Mouse (Mus musculus) lung, embryonic 14.5 days (tissue): Measurements from ENCODE around the gene Lect2. TPM values are rescaled to one million over a fixed set of nuclear protein-coding genes. Genes with fewer than 3 reads are reported as not detected.
A peak's percentile ranks its signal among the peaks of the same experiment; 100 is the strongest.

Experiments used
- ATAC-seq: fragments of 200-750 bp; cut with Nextera tagmentation; 2 replicates; pipeline ENCODE4 v1.8.0; 2017; ENCODE audit warnings: mild to moderate bottlenecking, moderate TSS enrichment, moderate library complexity; ENCODE audit not compliant: insufficient read depth
- DNase-seq: peaks from one replicate; pipeline ENCODE4 v3.0.0-alpha.2; 2015
- H3K27ac ChIP-seq: fragments of 300-500 bp; sonication (generic); 2 replicates; pipeline ENCODE4 v1.5.1; 2014; ENCODE audit warnings: low read depth, mild to moderate bottlenecking, moderate library complexity
- H3K27me3 ChIP-seq: fragments of 300-500 bp; sonication (generic); 2 replicates; pipeline ENCODE4 v1.6.1; 2014; ENCODE audit warnings: low read length, control low read depth; ENCODE audit not compliant: insufficient read depth
- H3K36me3 ChIP-seq: fragments of 300-500 bp; sonication (generic); 2 replicates; pipeline ENCODE4 v1.6.1; 2014; ENCODE audit warnings: control low read depth; ENCODE audit not compliant: insufficient read depth
- H3K4me1 ChIP-seq: fragments of 300-500 bp; sonication (generic); 2 replicates; pipeline ENCODE4 v1.6.1; 2014; ENCODE audit warnings: antibody characterized with exemption, control low read depth; ENCODE audit not compliant: insufficient read depth
- H3K4me2 ChIP-seq: fragments of 300-500 bp; sonication (generic); 2 replicates; pipeline ENCODE4 v1.6.1; 2014; ENCODE audit warnings: mild to moderate bottlenecking
- H3K4me3 ChIP-seq: fragments of 300-500 bp; sonication (generic); 2 replicates; pipeline ENCODE4 v1.5.1; 2014; ENCODE audit warnings: low read depth, low read length
- H3K9ac ChIP-seq: fragments of 300-500 bp; sonication (generic); 2 replicates; pipeline ENCODE4 v1.6.1; 2014
- H3K9me3 ChIP-seq: fragments of 300-500 bp; sonication (generic); 2 replicates; pipeline ENCODE4 v1.6.1; 2016; ENCODE audit warnings: low read depth, low read length, control low read depth
- CTCF ChIP-seq: IDR thresholded peaks from 2 replicates; pipeline ENCODE4 v1.5.1; 2016; ENCODE audit warnings: antibody characterized with exemption, low read depth
- WGBS: fragments of 180-500 bp; shearing (Covaris S2); extraction: QIAGEN DNeasy Blood & Tissue Kit; methylation state at CpG from one replicate; pipeline ENCODE4 v1.1.7; 2014; 5-methylcytosine and 5-hydroxymethylcytosine counted together
- polyA plus RNA-seq: library from polyadenylated mRNA; unstranded; fragments of >200 nt; fragmentation: Nextera tagmentation; extraction: Ambion mirVana; gene quantifications from 2 replicates; pipeline ENCODE4 v1.2.1, GENCODE M21; 2014

The Lect2 gene
- polyA plus RNA-seq, 1 experiment from 2014 or later: not detected

DNA sequence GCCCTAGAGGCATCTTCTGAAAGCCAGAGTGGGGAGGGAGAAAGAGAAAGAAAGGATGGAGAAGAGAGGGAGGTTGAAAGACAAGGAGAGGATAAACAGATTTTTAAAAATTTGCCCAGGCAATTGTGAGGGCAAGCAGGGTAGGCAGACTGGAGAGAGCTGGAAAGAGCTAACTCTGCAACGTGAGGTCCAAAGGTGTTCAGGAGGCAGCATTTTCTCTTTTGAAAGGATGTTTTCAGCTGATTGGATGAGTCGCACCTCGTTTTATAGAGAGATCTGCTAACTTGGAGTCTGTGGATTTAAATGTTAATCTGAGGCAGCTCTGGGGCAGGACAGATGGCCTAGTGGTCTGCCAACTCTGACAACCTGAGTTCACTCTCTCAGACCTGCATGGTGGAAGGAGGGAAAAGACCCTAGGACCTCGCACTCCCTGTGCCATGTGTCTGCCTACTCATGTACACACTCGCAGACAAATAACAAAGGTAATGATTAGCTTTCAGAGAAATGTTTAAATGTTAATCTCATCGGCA, 11.6 kb upstream of the Lect2 start:
- ATAC-seq: no peak
- 74% methylated on average over 6 of the region's 6 CpGs for WGBS
- DNase-seq: no peak
- no peak overlapping the region for H3K4me3 ChIP-seq
- no peak overlapping the region for H3K27ac ChIP-seq
- H3K4me2 ChIP-seq: no peak overlapping the region
- no peak overlapping the region for H3K9ac ChIP-seq
- TF ChIP-seq CTCF: no peak
- no peaks in the 10 kb centered on the region for H3K36me3 ChIP-seq
- H3K27me3 ChIP-seq: no peaks in the 10 kb centered on the region
- no peaks in the 10 kb centered on the region for H3K4me1 ChIP-seq
- no peaks in the 10 kb centered on the region for H3K9me3 ChIP-seq

DNA sequence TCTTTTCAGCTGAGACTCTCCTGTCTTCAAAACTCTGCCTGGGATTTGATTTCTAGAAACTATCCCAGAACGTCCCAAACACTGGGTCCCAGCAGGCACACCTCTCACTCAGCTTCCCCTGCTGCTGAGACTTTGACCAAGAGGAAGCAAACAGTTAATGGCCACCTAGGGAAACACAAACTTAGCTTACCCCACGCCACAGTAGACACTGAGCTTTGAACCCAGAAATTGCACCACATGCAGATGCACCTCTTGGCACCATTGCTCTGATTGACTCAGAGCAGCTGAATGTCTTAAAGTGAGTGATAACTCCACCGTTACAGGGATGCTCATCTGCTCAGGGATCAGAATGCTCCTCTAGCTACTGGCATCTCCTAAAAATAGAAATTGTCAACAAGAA, 10.5 kb upstream of the Lect2 start:
- Histone ChIP-seq H3K9ac (no peak overlapping the region), H3K9me3 (no peaks in the 10 kb centered on the region), H3K27me3 (no peaks in the 10 kb centered on the region), H3K4me2 (no peak overlapping the region), H3K27ac (no peak overlapping the region), H3K4me3 (no peak overlapping the region), H3K36me3 (no peaks in the 10 kb centered on the region), H3K4me1 (no peaks in the 10 kb centered on the region)
- ATAC-seq: no peak
- no peak for TF ChIP-seq CTCF
- 46% methylated on average over 3 of the region's 3 CpGs for WGBS
- DNase-seq: no peak

GRCm38 (mm10) chr13:56556701-56557100, 8.4 kb upstream of the Lect2 start:
- Histone ChIP-seq H3K27ac (no peak overlapping the region), H3K9me3 (no peaks in the 10 kb centered on the region), H3K9ac (no peak overlapping the region), H3K4me2 (no peak overlapping the region), H3K27me3 (no peaks in the 10 kb centered on the region), H3K4me3 (no peak overlapping the region), H3K36me3 (no peaks in the 10 kb centered on the region), H3K4me1 (no peaks in the 10 kb centered on the region)
- DNase-seq (no peak), ATAC-seq (no peak)
- TF ChIP-seq CTCF: no peak
- WGBS: 70% methylated on average over 3 of the region's 3 CpGs

- peak; percentile 68 for TF ChIP-seq CTCF
- no peak overlapping the region for H3K4me3 ChIP-seq
- ATAC-seq (0 out of 2 replicates have a peak, but pooled peaks have one; percentile 54), DNase-seq (peak; percentile 92)
- no peak overlapping the region for H3K9ac ChIP-seq
- no peak overlapping the region for H3K27ac ChIP-seq
- H3K4me2 ChIP-seq: no peak overlapping the region
- no peaks in the 10 kb centered on the region for H3K9me3 ChIP-seq
- 0% methylated on average over 1 of the region's 1 CpGs for WGBS
- H3K4me1 ChIP-seq: no peaks in the 10 kb centered on the region
- no peaks in the 10 kb centered on the region for H3K27me3 ChIP-seq
- H3K36me3 ChIP-seq: no peaks in the 10 kb centered on the region
Observed at GRCm38 (mm10) chr13:56555957-56556356, 7.7 kb upstream of the Lect2 start.

- H3K4me1 ChIP-seq: no peaks in the 10 kb centered on the region
- WGBS: 5% methylated on average over 2 of the region's 2 CpGs
Observed at GRCm38 (mm10) chr13:56554409-56554808, 6.1 kb upstream of the Lect2 start.

DNA sequence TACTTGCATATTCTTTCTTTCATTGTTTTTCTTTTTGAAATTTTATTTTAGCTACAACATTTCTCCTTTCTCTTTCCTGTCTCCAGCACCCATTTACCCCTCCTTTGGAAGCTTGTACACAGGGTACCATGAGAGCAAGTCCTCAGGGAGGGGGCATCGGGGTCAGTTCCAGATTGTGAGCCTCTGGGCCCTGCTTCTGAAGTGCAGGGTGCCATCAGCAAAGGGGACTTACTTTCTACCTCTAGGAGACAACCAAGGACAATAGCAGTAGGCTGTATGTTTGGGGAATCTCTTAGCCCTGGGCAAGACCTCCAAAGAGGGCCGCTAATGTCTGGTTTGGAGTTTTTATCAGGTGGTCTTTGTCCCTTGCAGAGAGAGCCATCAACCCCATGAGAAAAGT, 5.6 kb upstream of the Lect2 start:
- 53% methylated on average over 2 of the region's 2 CpGs for WGBS
- Histone ChIP-seq H3K27ac (no peak overlapping the region), H3K27me3 (no peaks in the 10 kb centered on the region), H3K4me2 (no peak overlapping the region), H3K4me1 (no peaks in the 10 kb centered on the region), H3K36me3 (no peaks in the 10 kb centered on the region), H3K9me3 (no peaks in the 10 kb centered on the region), H3K4me3 (no peak overlapping the region), H3K9ac (no peak overlapping the region)
- DNase-seq: no peak
- TF ChIP-seq CTCF: no peak
- no peak for ATAC-seq

More at GRCm38 (mm10) chr13:56554409-56554808, 6.1 kb upstream of the Lect2 start:
- Histone ChIP-seq H3K4me3 (no peak overlapping the region), H3K36me3 (no peaks in the 10 kb centered on the region), H3K9me3 (no peaks in the 10 kb centered on the region), H3K4me2 (no peak overlapping the region), H3K27me3 (no peaks in the 10 kb centered on the region), H3K27ac (no peak overlapping the region), H3K9ac (no peak overlapping the region)
- ATAC-seq (peak; percentile 48; the same call in 1 of the 2 replicates), DNase-seq (peak; percentile 78)
- peak; percentile 71 for TF ChIP-seq CTCF

DNA sequence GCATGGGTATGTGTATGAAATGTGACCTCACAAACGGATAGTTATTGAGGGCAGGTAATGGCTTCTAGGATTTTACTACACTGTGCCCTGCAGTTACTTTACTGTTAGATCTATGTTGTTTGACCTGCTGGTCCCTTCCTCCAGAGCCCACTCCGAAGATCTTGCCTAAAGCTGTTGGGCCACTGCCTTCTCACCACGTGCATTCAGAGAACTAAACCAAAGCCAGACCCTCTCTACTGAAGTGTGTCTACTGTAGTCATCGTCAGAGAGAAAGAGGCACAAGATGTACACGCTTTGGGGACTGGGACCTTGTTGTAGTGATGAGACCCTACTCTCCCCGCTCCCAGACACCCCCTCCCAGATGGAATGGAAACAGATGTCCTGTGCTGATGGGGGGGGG, 3.4 kb upstream of the Lect2 start:
- Histone ChIP-seq H3K4me3 (no peak overlapping the region), H3K27ac (no peak overlapping the region), H3K9me3 (no peaks in the 10 kb centered on the region), H3K4me2 (no peak overlapping the region), H3K4me1 (no peaks in the 10 kb centered on the region), H3K9ac (no peak overlapping the region), H3K36me3 (no peaks in the 10 kb centered on the region), H3K27me3 (no peaks in the 10 kb centered on the region)
- no peak for TF ChIP-seq CTCF
- DNase-seq: no peak
- ATAC-seq: no peak
- WGBS: 76% methylated on average over 6 of the region's 6 CpGs

DNA sequence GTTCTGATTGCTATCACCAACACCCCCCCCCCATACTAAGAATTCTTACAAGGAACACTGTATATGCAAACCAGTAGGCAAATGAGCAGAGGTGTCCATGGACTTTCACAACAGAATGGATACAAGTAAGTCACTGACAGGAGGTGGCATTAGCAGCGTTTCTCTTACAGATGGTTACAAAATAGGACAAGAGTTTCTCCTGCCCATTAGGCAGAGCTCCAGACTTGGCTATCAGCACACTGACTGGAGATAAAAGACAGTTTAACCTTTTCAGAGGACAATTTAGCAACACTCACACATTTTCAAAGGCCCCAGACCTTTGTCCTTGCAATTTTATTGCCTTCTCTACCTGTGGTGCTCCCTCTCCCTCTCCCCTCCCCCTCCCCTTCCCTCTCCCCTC, 2.3 kb upstream of the Lect2 start:
- H3K4me1 ChIP-seq: no peaks in the 10 kb centered on the region
- H3K4me2 ChIP-seq: no peak overlapping the region
- 11% methylated on average over 1 of the region's 1 CpGs for WGBS
- ATAC-seq (no peak), DNase-seq (no peak)
- H3K36me3 ChIP-seq: no peaks in the 10 kb centered on the region
- H3K27me3 ChIP-seq: no peaks in the 10 kb centered on the region
- no peak overlapping the region for H3K27ac ChIP-seq
- no peak overlapping the region for H3K4me3 ChIP-seq
- no peak for TF ChIP-seq CTCF
- H3K9ac ChIP-seq: no peak overlapping the region
- H3K9me3 ChIP-seq: no peaks in the 10 kb centered on the region
